Mouse (Mus musculus): Measurements from ENCODE around the gene 1700028J19Rik. TPM values are rescaled to one million over a fixed set of nuclear protein-coding genes. Genes with fewer than 3 reads are reported as not detected.
A peak's percentile ranks its signal among the peaks of the same experiment; 100 is the strongest.
"Not testable (repeated sequence)": the region's sequence is repeated elsewhere in the genome, so short reads cannot be mapped to it uniquely, and the experiment has no call there.

Gene 1700028J19Rik
- polyA plus RNA-seq, 1 experiment: 1.4 TPM

- no peaks in the 10 kb centered on the region for H3K4me1 ChIP-seq (ENCODE audit: control insufficient read depth, insufficient read depth, insufficient read length)
- TF ChIP-seq CTCF (IDR thresholded peaks at IDR 0.05; ENCODE audit: extremely low read depth, insufficient read depth, insufficient read length, insufficient replicate concordance) (no peak), POLR2A (IDR thresholded peaks at IDR 0.05; ENCODE audit: low read depth, low read length) (no peak)
- 85% methylated on average over 15 of the region's 15 CpGs for WGBS
- H3K4me3 ChIP-seq (ENCODE audit: extremely low read depth, insufficient read depth, insufficient read length): no peak overlapping the region
- peaks cover 22% of the 10 kb centered on the region for H3K36me3 ChIP-seq (ENCODE audit: control insufficient read depth, insufficient read depth, low read length)
- no peaks in the 10 kb centered on the region for H3K27me3 ChIP-seq (ENCODE audit: control insufficient read depth, insufficient read depth, low read length)
- H3K27ac ChIP-seq (ENCODE audit: insufficient read depth, low read length): no peak overlapping the region
- no peak for DNase-seq (ENCODE audit: low read depth in 1 of 2, low spot score in 2 of 2)
These were observed 6.6 kb upstream of the 1700028J19Rik start for GRCm38 (mm10) chr7:44253023-44253616.

- H3K27ac ChIP-seq (ENCODE audit: insufficient read depth, low read length); H3K4me3 ChIP-seq (ENCODE audit: extremely low read depth, insufficient read depth, insufficient read length); DNase-seq (ENCODE audit: low read depth in 1 of 2, low spot score in 2 of 2); H3K4me1 ChIP-seq (ENCODE audit: control insufficient read depth, insufficient read depth, insufficient read length); H3K27me3 ChIP-seq (ENCODE audit: control insufficient read depth, insufficient read depth, low read length): not testable (repeated sequence)
- WGBS: 93% methylated on average over 17 of the region's 17 CpGs
- peaks cover 22% of the 10 kb centered on the region for H3K36me3 ChIP-seq (ENCODE audit: control insufficient read depth, insufficient read depth, low read length)
These were observed 4.3 kb upstream of the 1700028J19Rik start for GRCm38 (mm10) chr7:44250732-44251275.

- H3K36me3 ChIP-seq (ENCODE audit: control insufficient read depth, insufficient read depth, low read length): peaks cover 22% of the 10 kb centered on the region
- H3K27me3 ChIP-seq (ENCODE audit: control insufficient read depth, insufficient read depth, low read length): no peaks in the 10 kb centered on the region
- TF ChIP-seq POLR2A (IDR thresholded peaks at IDR 0.05; ENCODE audit: low read depth, low read length) (no peak), CTCF (IDR thresholded peaks at IDR 0.05; ENCODE audit: extremely low read depth, insufficient read depth, insufficient read length, insufficient replicate concordance) (no peak)
- no peak overlapping the region for H3K4me3 ChIP-seq (ENCODE audit: extremely low read depth, insufficient read depth, insufficient read length)
- DNase-seq (ENCODE audit: low read depth in 1 of 2, low spot score in 2 of 2): no peak
- WGBS: 96% methylated on average over 4 of the region's 4 CpGs
- peaks cover 8% of the 10 kb centered on the region; the same call in 1 of the 2 replicates for H3K4me1 ChIP-seq (ENCODE audit: control insufficient read depth, insufficient read depth, insufficient read length)
- no peak overlapping the region for H3K27ac ChIP-seq (ENCODE audit: insufficient read depth, low read length)
These were observed 2.8 kb upstream of the 1700028J19Rik start for GRCm38 (mm10) chr7:44249248-44249647.

GRCm38 (mm10) chr7:44247971-44248370 is 1.5 kb upstream of the 1700028J19Rik start:
- Histone ChIP-seq H3K4me1 (ENCODE audit: control insufficient read depth, insufficient read depth, insufficient read length) (peaks cover 8% of the 10 kb centered on the region; the same call in 1 of the 2 replicates), H3K27me3 (ENCODE audit: control insufficient read depth, insufficient read depth, low read length) (no peaks in the 10 kb centered on the region), H3K27ac (ENCODE audit: insufficient read depth, low read length) (no peak overlapping the region), H3K4me3 (ENCODE audit: extremely low read depth, insufficient read depth, insufficient read length) (no peak overlapping the region), H3K36me3 (ENCODE audit: control insufficient read depth, insufficient read depth, low read length) (peaks cover 22% of the 10 kb centered on the region)
- no peak for DNase-seq (ENCODE audit: low read depth in 1 of 2, low spot score in 2 of 2)
- WGBS: 81% methylated on average over 2 of the region's 2 CpGs
- no peak for TF ChIP-seq CTCF (IDR thresholded peaks at IDR 0.05; ENCODE audit: extremely low read depth, insufficient read depth, insufficient read length, insufficient replicate concordance)
- TF ChIP-seq POLR2A (IDR thresholded peaks at IDR 0.05; ENCODE audit: low read depth, low read length): no peak

GRCm38 (mm10) chr7:44246984-44247470 is 532 bp upstream of the 1700028J19Rik start:
- DNase-seq (ENCODE audit: low read depth in 1 of 2, low spot score in 2 of 2): peak; percentile 37 to 47
- peak overlapping the region; percentile 89 for H3K27ac ChIP-seq (ENCODE audit: insufficient read depth, low read length)
- no peaks in the 10 kb centered on the region for H3K27me3 ChIP-seq (ENCODE audit: control insufficient read depth, insufficient read depth, low read length)
- TF ChIP-seq POLR2A (IDR thresholded peaks at IDR 0.05; ENCODE audit: low read depth, low read length) (no peak), CTCF (IDR thresholded peaks at IDR 0.05; ENCODE audit: extremely low read depth, insufficient read depth, insufficient read length, insufficient replicate concordance) (no peak)
- peak overlapping the region; percentile 99 for H3K4me3 ChIP-seq (ENCODE audit: extremely low read depth, insufficient read depth, insufficient read length)
- peaks cover 8% of the 10 kb centered on the region; the same call in 1 of the 2 replicates for H3K4me1 ChIP-seq (ENCODE audit: control insufficient read depth, insufficient read depth, insufficient read length)
- 0% methylated on average over 23 of the region's 23 CpGs for WGBS
- H3K36me3 ChIP-seq (ENCODE audit: control insufficient read depth, insufficient read depth, low read length): peaks cover 13% of the 10 kb centered on the region

- no peak overlapping the region for H3K27ac ChIP-seq (ENCODE audit: insufficient read depth, low read length)
- H3K36me3 ChIP-seq (ENCODE audit: control insufficient read depth, insufficient read depth, low read length): no peaks in the 10 kb centered on the region
- TF ChIP-seq CTCF (IDR thresholded peaks at IDR 0.05; ENCODE audit: extremely low read depth, insufficient read depth, insufficient read length, insufficient replicate concordance) (no peak), POLR2A (IDR thresholded peaks at IDR 0.05; ENCODE audit: low read depth, low read length) (no peak)
- H3K4me3 ChIP-seq (ENCODE audit: extremely low read depth, insufficient read depth, insufficient read length): no peak overlapping the region
- peaks cover 8% of the 10 kb centered on the region; the same call in 1 of the 2 replicates for H3K4me1 ChIP-seq (ENCODE audit: control insufficient read depth, insufficient read depth, insufficient read length)
- no peak for DNase-seq (ENCODE audit: low read depth in 1 of 2, low spot score in 2 of 2)
- WGBS: 62% methylated on average over 1 of the region's 1 CpGs
- no peaks in the 10 kb centered on the region for H3K27me3 ChIP-seq (ENCODE audit: control insufficient read depth, insufficient read depth, low read length)
These were observed 2.4 kb downstream of the 1700028J19Rik start for GRCm38 (mm10) chr7:44244080-44244479.

GRCm38 (mm10) chr7:44241163-44241562 is 5.3 kb downstream of the 1700028J19Rik start:
- Histone ChIP-seq H3K36me3 (ENCODE audit: control insufficient read depth, insufficient read depth, low read length) (no peaks in the 10 kb centered on the region), H3K4me3 (ENCODE audit: extremely low read depth, insufficient read depth, insufficient read length) (no peak overlapping the region), H3K4me1 (ENCODE audit: control insufficient read depth, insufficient read depth, insufficient read length) (peaks cover 8% of the 10 kb centered on the region; the same call in 1 of the 2 replicates), H3K27ac (ENCODE audit: insufficient read depth, low read length) (no peak overlapping the region), H3K27me3 (ENCODE audit: control insufficient read depth, insufficient read depth, low read length) (no peaks in the 10 kb centered on the region)
- TF ChIP-seq POLR2A (IDR thresholded peaks at IDR 0.05; ENCODE audit: low read depth, low read length) (no peak), CTCF (IDR thresholded peaks at IDR 0.05; ENCODE audit: extremely low read depth, insufficient read depth, insufficient read length, insufficient replicate concordance) (no peak)
- 79% methylated on average over 2 of the region's 2 CpGs for WGBS
- no peak for DNase-seq (ENCODE audit: low read depth in 1 of 2, low spot score in 2 of 2)

Data from spleen, adult 2 months (tissue).